Mouse (Mus musculus) ES-Bruce4 (cell line): ENCODE results near the gene Smyd2.

Experiments
- CTCF ChIP-seq: IDR thresholded peaks from one replicate; pipeline ENCODE4 v1.8.1; 2011; ENCODE audit warnings: low read depth, low read length
- POLR2A ChIP-seq: IDR thresholded peaks from one replicate; pipeline ENCODE4 v1.8.1; 2011; ENCODE audit warnings: low read length; ENCODE audit not compliant: insufficient read depth

GRCm38 (mm10) chr1:189898708-189899107 lies 23.5 kb downstream of the Smyd2 start:
- TF ChIP-seq CTCF (no peak), POLR2A (no peak)
